Mouse (Mus musculus): Measurements from ENCODE around the gene Serp1.

GRCm38 (mm10) chr3:58508020-58508750 is 17.5 kb downstream of the Serp1 start:
- TF ChIP-seq CTCF (IDR thresholded peaks at IDR 0.05; ENCODE audit: low read depth) (no peak), EP300 (optimal IDR thresholded peaks at IDR 0.05) (no peak)
